Mouse (Mus musculus): Measurements from ENCODE around the gene S100a3.

- TF ChIP-seq ZC3H11A (IDR thresholded peaks at IDR 0.05; ENCODE audit: borderline replicate concordance, low read depth, low read length) (no peak), MAFK (IDR thresholded peaks at IDR 0.05; ENCODE audit: insufficient read depth, low read depth, low read length) (no peak), HCFC1 (IDR thresholded peaks at IDR 0.05; ENCODE audit: borderline replicate concordance, insufficient read depth, low read length) (no peak), ZNF384 (IDR thresholded peaks at IDR 0.05; ENCODE audit: low read depth, low read length) (no peak)
These were observed 44.7 kb downstream of the S100a3 start for GRCm38 (mm10) chr3:90605049-90605448.
